Mouse (Mus musculus) hindbrain, postnatal 0 days (tissue): ENCODE measurements at regions not wholly inside any gene's neighbourhood (a gene's known extent, or its start where the extent isn't known, plus 50 kb on each side); places are given as distances from the start of the nearest gene placed in this dataset.

ENCODE experiments used
- ATAC-seq: fragments of 200-750 bp; cut with Nextera tagmentation; 2 replicates; pipeline ENCODE4 v1.8.0; 2017; ENCODE audit warnings: mild to moderate bottlenecking, moderate TSS enrichment, moderate library complexity
- DNase-seq: peaks from one replicate; pipeline ENCODE4 v3.0.0-alpha.2; 2015; ENCODE audit warnings: low spot score
- H3K27ac ChIP-seq: fragments of 300-500 bp; sonication (generic); 2 replicates; pipeline ENCODE4 v1.5.1; 2014; ENCODE audit warnings: mild to moderate bottlenecking
- H3K27me3 ChIP-seq: fragments of 300-500 bp; sonication (generic); 2 replicates; pipeline ENCODE4 v1.6.1; 2014; ENCODE audit warnings: low read length, mixed read lengths; ENCODE audit not compliant: insufficient read depth
- H3K36me3 ChIP-seq: fragments of 300-500 bp; sonication (generic); 2 replicates; pipeline ENCODE4 v1.6.1; 2014; ENCODE audit warnings: low read length, mixed read lengths; ENCODE audit not compliant: insufficient read depth
- H3K4me1 ChIP-seq: fragments of 300-500 bp; sonication (generic); 2 replicates; pipeline ENCODE4 v1.6.1; 2014; ENCODE audit warnings: antibody characterized with exemption, low read length, mixed read lengths; ENCODE audit not compliant: insufficient read depth
- H3K4me2 ChIP-seq: fragments of 300-500 bp; sonication (generic); 2 replicates; pipeline ENCODE4 v1.6.1; 2014; ENCODE audit warnings: low read depth, mild to moderate bottlenecking, low read length, moderate library complexity, mixed read lengths
- H3K4me3 ChIP-seq: fragments of 300-500 bp; sonication (generic); 2 replicates; pipeline ENCODE4 v1.5.1; 2014; ENCODE audit warnings: low read length
- H3K9ac ChIP-seq: fragments of 300-500 bp; sonication (generic); replicated peaks from 2 replicates; pipeline ENCODE4 v1.6.1; 2014; ENCODE audit warnings: mild to moderate bottlenecking, low read length, moderate library complexity, mixed read lengths
- H3K9me3 ChIP-seq: fragments of 300-500 bp; sonication (generic); 2 replicates; pipeline ENCODE4 v1.6.1; 2016; ENCODE audit warnings: low read length, mixed read lengths
- CTCF ChIP-seq: IDR thresholded peaks from 2 replicates; pipeline ENCODE4 v1.5.1; 2016; ENCODE audit warnings: antibody characterized with exemption, control low read depth, low read depth
- WGBS: fragments of 180-500 bp; shearing (Covaris S2); extraction: QIAGEN DNeasy Blood & Tissue Kit; methylation state at CpG from one replicate; pipeline ENCODE4 v1.1.7; 2014; 5-methylcytosine and 5-hydroxymethylcytosine counted together

DNA sequence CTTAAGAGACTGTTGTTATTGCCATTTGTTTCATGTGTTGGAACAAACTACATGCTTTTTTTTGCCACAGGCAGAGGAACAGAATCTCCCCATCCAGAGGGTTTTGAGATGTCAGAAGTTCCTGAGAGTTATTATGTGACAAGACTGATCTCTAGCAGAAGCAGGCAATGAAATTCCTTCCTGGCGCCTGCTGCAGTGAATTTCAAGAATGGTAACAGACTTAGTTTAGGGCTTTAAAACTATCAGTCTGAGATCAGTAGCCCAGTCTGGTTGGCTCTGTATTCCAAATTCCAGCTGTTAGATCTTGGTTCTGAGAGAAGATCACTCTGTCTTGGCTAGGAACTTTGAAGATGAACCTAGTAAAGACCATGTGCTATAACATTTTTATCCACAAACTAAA lies 749.2 kb upstream of the Marcks start:
- Histone ChIP-seq H3K9ac (no peak overlapping the region), H3K4me3 (no peak overlapping the region), H3K4me1 (no peaks in the 10 kb centered on the region), H3K4me2 (no peak overlapping the region), H3K27me3 (no peaks in the 10 kb centered on the region), H3K27ac (no peak overlapping the region), H3K9me3 (no peaks in the 10 kb centered on the region), H3K36me3 (no peaks in the 10 kb centered on the region)
- ATAC-seq: no peak
- no peak for DNase-seq
- 92% methylated on average over 1 of the region's 1 CpGs for WGBS
- TF ChIP-seq CTCF: no peak

DNA sequence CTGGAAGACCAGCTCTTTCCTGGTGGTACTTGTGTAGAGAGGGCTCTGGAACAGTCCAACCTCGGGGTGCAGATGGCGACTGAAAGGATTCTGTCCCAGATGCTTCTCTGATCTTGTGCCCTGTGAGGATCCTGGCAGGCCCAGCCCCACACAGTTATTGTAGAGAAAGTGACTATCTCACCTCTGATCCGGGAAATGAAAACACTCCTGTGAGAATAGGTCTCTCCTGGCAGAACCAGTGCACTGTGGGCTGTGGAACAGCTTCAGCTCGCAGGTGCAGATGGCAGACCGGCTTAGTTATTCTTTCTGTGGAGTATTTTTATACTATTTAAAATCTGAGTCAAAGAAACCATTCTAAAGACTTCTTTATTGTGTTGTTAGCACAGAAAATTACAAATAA lies 742.1 kb upstream of the Marcks start:
- Histone ChIP-seq H3K4me1 (no peaks in the 10 kb centered on the region), H3K27ac (no peak overlapping the region), H3K9ac (no peak overlapping the region), H3K4me3 (no peak overlapping the region), H3K27me3 (no peaks in the 10 kb centered on the region), H3K36me3 (no peaks in the 10 kb centered on the region), H3K4me2 (no peak overlapping the region), H3K9me3 (no peaks in the 10 kb centered on the region)
- DNase-seq (no peak), ATAC-seq (no peak)
- TF ChIP-seq CTCF: no peak
- 83% methylated on average over 5 of the region's 5 CpGs for WGBS

DNA sequence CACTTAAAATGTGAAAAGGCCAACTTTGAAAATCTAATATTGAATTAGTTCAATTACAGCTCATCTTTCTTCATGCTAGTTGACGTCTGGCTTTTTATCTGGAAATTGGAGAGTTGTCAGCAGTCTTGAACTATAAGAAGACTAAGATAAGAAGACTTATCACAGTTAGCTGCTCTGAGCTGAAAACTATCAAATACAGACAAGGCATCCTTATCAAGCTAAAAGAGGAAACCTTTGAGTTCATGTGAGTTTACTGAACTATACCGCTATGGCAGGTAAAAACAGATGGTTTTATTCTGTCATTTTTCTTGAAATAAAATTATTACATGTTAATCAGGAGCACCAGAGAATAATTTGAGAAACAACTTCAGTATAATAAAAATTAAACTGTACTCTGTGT lies 735.2 kb upstream of the Marcks start:
- Histone ChIP-seq H3K4me2 (no peak overlapping the region), H3K27me3 (no peaks in the 10 kb centered on the region), H3K9ac (no peak overlapping the region), H3K9me3 (no peaks in the 10 kb centered on the region), H3K4me3 (no peak overlapping the region), H3K36me3 (no peaks in the 10 kb centered on the region), H3K27ac (no peak overlapping the region), H3K4me1 (no peaks in the 10 kb centered on the region)
- ATAC-seq (no peak), DNase-seq (no peak)
- TF ChIP-seq CTCF: no peak
- 92% methylated on average over 2 of the region's 2 CpGs for WGBS

DNA sequence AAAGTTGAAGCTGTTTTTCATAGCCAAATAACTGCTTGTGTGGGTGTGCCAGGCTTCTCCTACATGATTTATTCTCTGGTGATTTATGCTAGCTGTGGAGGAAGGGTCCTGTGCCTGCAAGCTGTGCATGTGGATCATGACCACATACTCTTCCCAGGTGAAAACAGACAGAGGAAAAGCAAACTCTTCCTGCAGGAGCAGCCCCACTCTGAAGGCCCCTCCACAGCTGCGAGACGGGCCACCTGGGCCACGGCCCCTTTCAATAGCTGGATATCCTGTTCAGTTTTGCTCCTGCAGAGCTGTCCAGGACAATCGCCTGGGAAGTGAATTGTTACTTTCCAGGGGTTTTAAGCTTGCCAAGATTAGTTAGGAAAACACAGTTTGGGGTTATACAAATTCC lies 722.3 kb upstream of the Marcks start:
- WGBS: 58% methylated on average over 4 of the region's 4 CpGs
- no peaks in the 10 kb centered on the region for H3K9me3 ChIP-seq
- H3K36me3 ChIP-seq: no peaks in the 10 kb centered on the region
- TF ChIP-seq CTCF: no peak
- no peak overlapping the region for H3K4me2 ChIP-seq
- DNase-seq: no peak
- H3K4me1 ChIP-seq: no peaks in the 10 kb centered on the region
- H3K4me3 ChIP-seq: no peak overlapping the region
- H3K27me3 ChIP-seq: no peaks in the 10 kb centered on the region
- no peak overlapping the region for H3K27ac ChIP-seq
- no peak for ATAC-seq
- no peak overlapping the region for H3K9ac ChIP-seq

DNA sequence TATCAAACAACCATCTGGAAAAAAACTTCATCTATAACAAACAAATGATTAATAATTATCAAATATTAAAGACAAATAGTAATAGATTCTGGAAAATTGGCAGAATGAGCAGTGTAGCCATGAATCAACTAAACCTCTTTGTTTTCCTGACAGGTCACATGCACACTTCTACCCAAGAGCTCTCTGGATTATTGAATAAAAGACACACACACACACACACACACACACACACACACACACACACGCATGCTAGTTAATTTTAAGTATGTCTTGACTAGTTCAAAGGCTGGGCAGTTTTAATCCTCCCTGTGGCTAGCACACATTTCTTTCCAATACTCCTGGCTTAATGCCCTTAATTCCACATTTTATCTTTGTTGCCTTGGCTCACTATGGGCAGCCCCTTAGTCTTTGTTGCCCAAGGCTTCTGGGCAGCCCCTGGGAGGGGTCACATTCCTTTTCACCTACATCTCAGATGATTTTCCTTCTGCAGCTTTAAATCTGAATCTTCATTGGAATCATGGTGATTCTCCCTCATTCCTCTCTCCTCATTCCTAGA lies 710.6 kb upstream of the Marcks start:
- DNase-seq: no peak
- H3K4me2 ChIP-seq: no peak overlapping the region
- no peak overlapping the region for H3K4me3 ChIP-seq
- H3K4me1 ChIP-seq: no peaks in the 10 kb centered on the region
- no peak for TF ChIP-seq CTCF
- no peak for ATAC-seq
- H3K36me3 ChIP-seq: no peaks in the 10 kb centered on the region
- no peak overlapping the region for H3K27ac ChIP-seq
- H3K27me3 ChIP-seq: no peaks in the 10 kb centered on the region
- H3K9me3 ChIP-seq: 0 out of 2 replicates have a peak, but pooled peaks cover 2% of the 10 kb centered on the region
- 57% methylated on average over 1 of the region's 1 CpGs for WGBS
- H3K9ac ChIP-seq: no peak overlapping the region

DNA sequence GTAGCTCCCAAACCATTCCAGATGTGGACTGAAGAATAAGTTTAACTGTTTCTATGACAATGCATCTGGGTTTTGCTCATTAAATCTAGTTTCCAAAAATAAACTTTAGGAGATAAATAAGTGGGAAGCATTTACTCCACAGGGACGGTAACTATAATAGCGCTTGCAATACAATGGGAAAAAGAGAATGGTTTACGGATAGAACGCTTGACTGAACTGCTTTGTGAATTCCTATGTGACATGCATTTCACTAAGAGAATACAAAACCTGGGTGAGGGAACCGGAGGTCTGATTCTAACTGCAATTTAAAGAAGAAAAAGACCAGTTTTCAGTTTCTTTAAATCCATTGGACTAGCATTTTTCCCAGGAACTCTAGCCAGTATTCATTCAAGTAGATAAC lies 704.1 kb upstream of the Marcks start:
- no peaks in the 10 kb centered on the region for H3K9me3 ChIP-seq
- no peak overlapping the region for H3K4me2 ChIP-seq
- H3K27ac ChIP-seq: no peak overlapping the region
- H3K4me1 ChIP-seq: no peaks in the 10 kb centered on the region
- no peak overlapping the region for H3K4me3 ChIP-seq
- H3K36me3 ChIP-seq: no peaks in the 10 kb centered on the region
- WGBS: 16% methylated on average over 5 of the region's 5 CpGs
- H3K9ac ChIP-seq: no peak overlapping the region
- H3K27me3 ChIP-seq: no peaks in the 10 kb centered on the region
- ATAC-seq (no peak), DNase-seq (no peak)
- no peak for TF ChIP-seq CTCF

DNA sequence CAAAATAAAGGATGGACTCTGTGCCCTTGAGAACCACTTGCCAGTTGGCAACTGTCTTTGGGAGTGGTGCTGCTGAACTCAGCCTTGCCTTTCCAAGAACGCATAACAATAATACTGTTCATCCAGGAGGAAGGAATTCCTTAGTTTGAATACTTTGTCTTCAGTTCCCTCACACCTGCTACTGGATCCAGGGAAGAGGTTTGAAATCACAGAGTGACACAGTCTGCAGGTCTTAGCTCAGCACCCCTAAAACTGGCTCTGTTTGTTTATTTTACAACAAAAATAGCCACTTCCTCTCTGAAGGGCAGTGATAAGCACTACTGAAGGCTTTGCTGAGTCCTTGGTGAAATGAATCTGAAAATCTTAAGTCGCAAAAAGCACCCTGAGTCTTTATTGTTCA lies 703.1 kb upstream of the Marcks start:
- H3K27ac ChIP-seq: no peak overlapping the region
- no peaks in the 10 kb centered on the region for H3K9me3 ChIP-seq
- H3K9ac ChIP-seq: no peak overlapping the region
- no peaks in the 10 kb centered on the region for H3K4me1 ChIP-seq
- DNase-seq (no peak), ATAC-seq (no peak)
- H3K4me2 ChIP-seq: no peak overlapping the region
- no peaks in the 10 kb centered on the region for H3K36me3 ChIP-seq
- WGBS: 36% methylated on average over 2 of the region's 2 CpGs
- no peaks in the 10 kb centered on the region for H3K27me3 ChIP-seq
- no peak for TF ChIP-seq CTCF
- no peak overlapping the region for H3K4me3 ChIP-seq

DNA sequence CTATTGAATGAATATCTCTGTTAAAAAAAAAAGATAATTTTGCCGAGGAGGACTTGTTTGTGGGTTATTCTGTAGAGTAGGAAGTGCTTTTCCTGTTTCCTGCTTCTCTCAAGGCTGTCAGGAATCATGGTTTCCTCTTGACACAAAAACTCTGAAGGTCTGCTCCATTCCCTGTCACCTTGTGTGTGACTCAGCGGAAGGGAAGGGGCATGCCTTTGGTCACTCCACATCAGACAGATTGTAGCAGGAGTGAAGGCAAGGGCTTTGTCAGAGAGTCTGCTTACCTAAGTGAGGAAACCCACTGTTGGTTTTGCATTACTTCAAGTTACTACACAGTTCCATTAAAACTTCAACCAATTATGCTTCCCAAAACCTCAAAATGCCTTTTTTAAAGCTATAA lies 699.0 kb upstream of the Marcks start:
- no peaks in the 10 kb centered on the region for H3K9me3 ChIP-seq
- H3K4me3 ChIP-seq: no peak overlapping the region
- WGBS: 88% methylated on average over 2 of the region's 2 CpGs
- no peak for TF ChIP-seq CTCF
- no peaks in the 10 kb centered on the region for H3K27me3 ChIP-seq
- H3K36me3 ChIP-seq: no peaks in the 10 kb centered on the region
- H3K4me2 ChIP-seq: no peak overlapping the region
- H3K9ac ChIP-seq: no peak overlapping the region
- ATAC-seq (no peak), DNase-seq (no peak)
- H3K27ac ChIP-seq: no peak overlapping the region
- no peaks in the 10 kb centered on the region for H3K4me1 ChIP-seq
